Mouse (Mus musculus) bone marrow, adult 2 months (tissue): ENCODE measurements around the gene Pcgf5.

Experiments
- CTCF ChIP-seq: fragments of 200-500 bp; IDR thresholded peaks from 2 replicates; pipeline ENCODE4 v1.5.1; 2011; ENCODE audit warnings: low read length, control low read depth; ENCODE audit not compliant: control insufficient read depth, insufficient read depth
- POLR2A ChIP-seq: fragments of 200-500 bp; IDR thresholded peaks from 2 replicates; pipeline ENCODE4 v1.6.1; 2011; ENCODE audit warnings: low read depth, mild to moderate bottlenecking, control low read depth, low read length, borderline replicate concordance; ENCODE audit not compliant: control insufficient read depth

DNA sequence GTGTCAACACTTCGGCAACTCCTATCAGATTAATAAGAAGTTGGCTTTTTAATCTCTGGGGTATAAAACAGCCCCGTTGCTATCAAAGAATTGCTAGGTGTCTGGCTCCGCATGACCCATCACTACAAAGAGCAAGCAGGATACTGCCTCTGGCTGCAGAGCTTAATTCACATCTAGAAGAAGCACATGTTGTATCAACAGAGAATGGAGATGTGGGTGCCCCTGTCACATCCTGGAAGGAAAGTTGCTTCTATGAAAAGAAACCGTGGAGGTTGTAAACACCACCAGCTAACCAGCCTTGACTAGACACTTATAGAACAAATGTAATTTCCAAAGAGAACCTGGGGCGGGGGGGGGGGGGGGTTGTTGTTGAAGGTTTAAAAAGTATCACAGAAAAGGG lies 35.9 kb downstream of the Pcgf5 start:
- TF ChIP-seq CTCF = no peak
- no peak for TF ChIP-seq POLR2A
